Mouse (Mus musculus) kidney, postnatal 0 days (tissue): ENCODE measurements at regions not wholly inside any gene's neighbourhood (a gene's known extent, or its start where the extent isn't known, plus 50 kb on each side); places are given as distances from the start of the nearest gene placed in this dataset.

Source experiments
- ATAC-seq: fragments of 200-750 bp; cut with Nextera tagmentation; replicated peaks from 2 replicates; pipeline ENCODE4 v1.8.0; 2017; ENCODE audit warnings: low read depth, moderate number of reproducible peaks, moderate TSS enrichment, moderate library complexity; ENCODE audit not compliant: low FRiP score
- DNase-seq: peaks from one replicate; pipeline ENCODE4 v3.0.0-alpha.2; 2016; ENCODE audit warnings: low spot score
- H3K27ac ChIP-seq: fragments of 300-500 bp; sonication (generic); 2 replicates; pipeline ENCODE4 v1.5.1; 2014; ENCODE audit warnings: mild to moderate bottlenecking
- H3K27me3 ChIP-seq: fragments of 300-500 bp; sonication (generic); 2 replicates; pipeline ENCODE4 v1.6.1; 2014; ENCODE audit warnings: low read length, mixed read lengths; ENCODE audit not compliant: insufficient read depth
- H3K36me3 ChIP-seq: fragments of 300-500 bp; sonication (generic); 2 replicates; pipeline ENCODE4 v1.6.1; 2014; ENCODE audit warnings: low read length, mixed read lengths; ENCODE audit not compliant: insufficient read depth
- H3K4me1 ChIP-seq: fragments of 300-500 bp; sonication (generic); replicated peaks from 2 replicates; pipeline ENCODE4 v1.6.1; 2014; ENCODE audit warnings: antibody characterized with exemption, low read length, mixed read lengths; ENCODE audit not compliant: insufficient read depth
- H3K4me2 ChIP-seq: fragments of 300-500 bp; sonication (generic); 2 replicates; pipeline ENCODE4 v1.6.1; 2014; ENCODE audit warnings: mild to moderate bottlenecking, low read length, moderate library complexity, mixed read lengths
- H3K4me3 ChIP-seq: fragments of 300-500 bp; sonication (generic); replicated peaks from 2 replicates; pipeline ENCODE4 v1.5.1; 2014; ENCODE audit warnings: low read depth, low read length
- H3K9ac ChIP-seq: fragments of 300-500 bp; sonication (generic); 2 replicates; pipeline ENCODE4 v1.6.1; 2014; ENCODE audit warnings: low read depth, low read length
- H3K9me3 ChIP-seq: fragments of 300-500 bp; sonication (generic); replicated peaks from 2 replicates; pipeline ENCODE4 v1.6.1; 2016; ENCODE audit warnings: low read length, inconsistent platforms, mixed read lengths
- CTCF ChIP-seq: IDR thresholded peaks from 2 replicates; pipeline ENCODE4 v1.5.1; 2016; ENCODE audit warnings: antibody characterized with exemption, low read depth, mild to moderate bottlenecking, moderate library complexity
- WGBS: fragments of 180-500 bp; shearing (Covaris S2); extraction: QIAGEN DNeasy Blood & Tissue Kit; methylation state at CpG from one replicate; pipeline ENCODE4 v1.1.7; 2014; 5-methylcytosine and 5-hydroxymethylcytosine counted together

GRCm38 (mm10) chr17:83902523-83902922 is 54.8 kb upstream of the Haao start:
- H3K4me3 ChIP-seq = no peak overlapping the region
- no peaks in the 10 kb centered on the region for H3K36me3 ChIP-seq
- WGBS = 53% methylated on average over 3 of the region's 3 CpGs
- no peak overlapping the region for H3K9ac ChIP-seq
- ATAC-seq = no peak
- H3K4me1 ChIP-seq = no peaks in the 10 kb centered on the region; the same call in 1 of the 2 replicates
- no peak for TF ChIP-seq CTCF
- DNase-seq = no peak
- H3K27ac ChIP-seq = no peak overlapping the region
- H3K27me3 ChIP-seq = no peaks in the 10 kb centered on the region
- H3K4me2 ChIP-seq = no peak overlapping the region
- H3K9me3 ChIP-seq = no peaks in the 10 kb centered on the region

- DNase-seq (no peak), ATAC-seq (no peak)
- no peaks in the 10 kb centered on the region for H3K36me3 ChIP-seq
- TF ChIP-seq CTCF = no peak
- WGBS = 43% methylated on average over 6 of the region's 6 CpGs
- no peak overlapping the region for H3K4me2 ChIP-seq
- H3K27me3 ChIP-seq = no peaks in the 10 kb centered on the region
- H3K9me3 ChIP-seq = no peaks in the 10 kb centered on the region
- no peak overlapping the region for H3K4me3 ChIP-seq
- H3K27ac ChIP-seq = no peak overlapping the region
- H3K4me1 ChIP-seq = no peaks in the 10 kb centered on the region; the same call in 1 of the 2 replicates
- H3K9ac ChIP-seq = no peak overlapping the region
Measured at GRCm38 (mm10) chr17:83902091-83902490, 54.3 kb upstream of the Haao start.

GRCm38 (mm10) chr17:83899588-83900152 is 51.9 kb upstream of the Haao start:
- H3K9ac ChIP-seq = no peak overlapping the region
- H3K27ac ChIP-seq = no peak overlapping the region
- WGBS = 74% methylated on average over 7 of the region's 7 CpGs

GRCm38 (mm10) chr17:83898531-83898930 is 50.8 kb upstream of the Haao start:
- H3K4me3 ChIP-seq = no peak overlapping the region
- H3K9ac ChIP-seq = no peak overlapping the region
- no peaks in the 10 kb centered on the region for H3K9me3 ChIP-seq
- DNase-seq (no peak), ATAC-seq (no peak)
- WGBS = 73% methylated on average over 5 of the region's 5 CpGs
- H3K4me2 ChIP-seq = no peak overlapping the region
- no peaks in the 10 kb centered on the region for H3K36me3 ChIP-seq
- TF ChIP-seq CTCF = no peak
- no peak overlapping the region for H3K27ac ChIP-seq
- H3K4me1 ChIP-seq = peaks cover 2% of the 10 kb centered on the region; the same call in 1 of the 2 replicates
- H3K27me3 ChIP-seq = no peaks in the 10 kb centered on the region

More at GRCm38 (mm10) chr17:83899588-83900152, 51.9 kb upstream of the Haao start:
- Histone ChIP-seq H3K4me2 (no peak overlapping the region), H3K9me3 (no peaks in the 10 kb centered on the region), H3K36me3 (no peaks in the 10 kb centered on the region), H3K4me1 (peaks cover 2% of the 10 kb centered on the region; the same call in 1 of the 2 replicates), H3K27me3 (no peaks in the 10 kb centered on the region), H3K4me3 (no peak overlapping the region)
- ATAC-seq (no peak), DNase-seq (no peak)
- TF ChIP-seq CTCF = no peak
